Mouse (Mus musculus): ENCODE results near the gene Cox11. TPM values are rescaled to one million over a fixed set of nuclear protein-coding genes. Genes with fewer than 3 reads are reported as not detected.

The Cox11 gene
- total RNA-seq, 2 experiments from 2014 or later: 33.4 to 52.6 TPM

Other genes starting within 250 kb of the Cox11 start
- gene Hlf, start 247.3 kb upstream of the Cox11 start, total RNA-seq (2015; ENCODE audit: low replicate concordance): 6.5 and 7.3 TPM in 2 replicates
- gene Hlf, start 247.3 kb upstream of the Cox11 start, total RNA-seq (2017; ENCODE audit: low replicate concordance): 2.4 and 2.9 TPM in 2 replicates
- gene Stxbp4, start 89 bp upstream of the Cox11 start, total RNA-seq (2015; ENCODE audit: low replicate concordance): 28.6 and 34.9 TPM in 2 replicates
- 29.7 and 41.9 TPM in 2 replicates for gene Stxbp4, start 89 bp upstream of the Cox11 start, total RNA-seq (2017; ENCODE audit: low replicate concordance)
- 45.1 and 50.1 TPM in 2 replicates for gene Tom1l1, start 50.2 kb downstream of the Cox11 start, total RNA-seq (2015; ENCODE audit: low replicate concordance)
- gene Tom1l1, start 50.2 kb downstream of the Cox11 start, total RNA-seq (2017; ENCODE audit: low replicate concordance): 99.1 and 124 TPM in 2 replicates